Mouse (Mus musculus) lung, postnatal 25 days (tissue): ENCODE data around the gene Susd3.

Source experiments
- DNase-seq: peaks from one replicate; pipeline ENCODE4 v3.0.0; 2022; ENCODE audit warnings: low spot score

Susd3 gene

DNA sequence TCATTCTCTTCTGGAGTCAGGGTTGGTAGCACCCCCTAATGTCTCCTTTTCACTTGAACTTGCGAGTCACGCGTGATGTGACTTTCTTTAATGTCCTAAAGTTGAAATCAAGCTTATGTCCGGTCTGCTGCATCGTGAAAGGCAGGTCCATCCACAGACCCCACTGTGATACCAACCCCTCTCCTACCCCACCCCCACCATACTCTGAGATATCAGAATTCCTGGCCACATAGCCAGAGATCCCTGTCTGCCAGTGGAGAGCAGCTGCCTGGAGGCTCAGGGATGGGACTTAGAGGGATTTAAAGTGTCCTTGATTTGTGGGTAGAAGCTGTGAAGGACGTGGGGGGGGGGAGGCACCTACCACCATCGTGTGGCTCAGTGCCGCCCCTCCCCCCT is at the start of gene Susd3:
Susd3 (minus strand) TSS at position 240 of the 396 bp plus-strand sequence.
- DNase-seq = no peak

- no peak for DNase-seq
Observed at GRCm38 (mm10) chr13:49296270-49296669, 47.8 kb upstream of the Susd3 start.

GRCm38 (mm10) chr13:49294108-49294507 is 45.6 kb upstream of the Susd3 start:
- DNase-seq = no peak

- DNase-seq = no peak
Observed at GRCm38 (mm10) chr13:49291949-49292348, 43.4 kb upstream of the Susd3 start.

GRCm38 (mm10) chr13:49291398-49291797 is 42.9 kb upstream of the Susd3 start:
- DNase-seq = no peak

GRCm38 (mm10) chr13:49287224-49287623 is 38.7 kb upstream of the Susd3 start:
- no peak for DNase-seq

DNA sequence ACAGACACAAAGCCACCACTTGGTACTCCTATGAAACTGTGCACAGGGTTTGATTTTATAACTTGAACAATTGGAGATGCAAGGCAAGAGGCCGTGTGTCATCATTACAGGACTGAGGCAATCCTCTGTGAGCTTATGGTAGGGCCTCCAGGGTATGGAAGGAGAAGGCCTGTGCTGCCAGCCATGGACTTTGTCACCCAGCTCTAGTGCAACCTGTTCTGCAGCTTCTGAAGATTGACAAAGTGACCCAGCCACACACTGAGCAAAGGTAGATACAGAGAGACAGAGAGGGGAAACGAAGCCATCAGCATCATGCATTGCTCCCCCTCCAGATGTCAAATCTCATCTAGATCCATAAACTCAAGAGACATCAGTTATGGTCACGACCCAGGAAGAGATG is 38.2 kb upstream of the Susd3 start:
- DNase-seq = no peak

- no peak for DNase-seq
Observed at GRCm38 (mm10) chr13:49283686-49284085, 35.2 kb upstream of the Susd3 start.

DNA sequence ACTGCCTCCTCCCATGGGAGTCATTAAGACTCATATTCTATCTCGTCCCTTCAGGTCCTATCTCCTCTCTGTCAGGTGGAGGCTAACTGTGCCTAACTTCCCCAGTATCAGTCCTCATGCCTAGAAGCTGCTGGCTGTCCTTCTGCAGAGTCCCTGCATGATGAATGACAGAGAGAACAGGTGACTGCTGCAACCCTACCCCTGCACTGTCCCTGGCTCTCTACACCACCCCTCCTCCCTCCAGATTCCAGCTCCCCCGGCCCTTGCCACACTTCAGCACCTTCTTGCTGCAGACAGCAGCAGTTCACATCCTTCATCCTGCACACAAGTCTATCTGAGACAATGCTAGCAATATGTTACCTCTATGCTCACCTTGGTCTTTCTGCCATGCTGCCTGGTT is 33.7 kb upstream of the Susd3 start:
- no peak for DNase-seq

DNA sequence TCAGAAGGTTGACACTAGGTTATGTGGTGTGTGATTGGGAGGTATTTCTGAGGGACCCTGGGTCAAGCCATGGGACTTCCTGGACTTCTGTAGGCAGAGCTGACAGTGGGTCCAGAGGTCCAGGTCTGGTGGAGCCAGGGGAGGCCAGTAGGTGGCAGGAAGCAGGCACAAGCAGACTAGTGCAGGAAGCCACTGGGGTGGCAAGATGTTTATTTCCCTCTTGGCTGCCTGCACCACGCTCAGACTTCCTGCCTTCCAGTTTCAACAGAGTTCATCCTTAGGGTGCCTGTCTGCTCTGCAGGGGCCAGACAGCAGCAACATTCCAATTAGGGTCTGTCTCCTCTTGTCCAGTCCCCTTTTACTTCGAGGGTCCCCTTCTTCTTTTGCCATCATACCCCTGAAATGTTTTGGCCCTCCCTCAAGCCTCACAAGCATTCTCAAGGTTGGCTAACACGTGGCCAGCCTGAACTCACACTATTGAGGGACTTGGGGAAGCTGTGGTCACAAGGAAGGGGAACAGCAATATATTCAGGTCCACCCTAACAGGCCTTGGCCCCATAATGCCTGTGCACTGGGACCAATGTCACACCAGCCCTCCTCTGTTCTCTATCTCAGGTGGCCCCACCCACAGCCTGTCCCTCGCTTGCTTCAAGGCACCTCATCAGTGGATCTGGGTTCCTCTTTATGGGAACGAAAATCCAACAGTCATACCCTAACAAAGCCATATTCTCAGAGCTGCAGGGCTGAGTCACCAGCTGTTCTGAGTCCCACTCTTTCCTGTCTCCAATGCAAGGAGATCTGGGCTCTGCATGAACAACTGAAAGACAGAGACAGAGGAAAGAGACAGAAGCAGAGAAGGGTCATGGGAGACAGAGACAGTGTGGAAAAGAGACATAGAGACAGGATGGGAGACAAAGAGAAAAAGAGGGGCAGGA is 23.6 kb upstream of the Susd3 start:
- DNase-seq = peak; percentile 48

DNA sequence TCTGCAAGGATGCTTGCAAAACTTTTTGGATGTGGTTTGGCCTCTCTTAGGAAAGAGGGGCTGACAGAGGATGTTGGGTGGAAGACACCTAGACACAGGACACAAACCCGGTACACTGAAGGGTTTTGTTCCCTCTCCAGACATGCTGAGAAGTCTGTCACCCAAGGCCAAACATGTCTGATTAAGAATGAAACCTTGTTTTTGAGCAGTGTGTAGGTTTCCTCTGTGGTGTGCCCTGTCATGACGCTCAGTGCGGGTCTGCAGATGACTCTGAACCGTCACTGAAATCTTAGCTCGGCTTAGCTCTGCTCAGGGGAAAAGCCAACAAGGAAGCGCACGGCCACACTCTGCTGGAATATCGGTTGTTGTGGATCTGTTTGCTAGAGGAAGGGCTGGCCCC is 22.0 kb upstream of the Susd3 start:
- DNase-seq = no peak

DNA sequence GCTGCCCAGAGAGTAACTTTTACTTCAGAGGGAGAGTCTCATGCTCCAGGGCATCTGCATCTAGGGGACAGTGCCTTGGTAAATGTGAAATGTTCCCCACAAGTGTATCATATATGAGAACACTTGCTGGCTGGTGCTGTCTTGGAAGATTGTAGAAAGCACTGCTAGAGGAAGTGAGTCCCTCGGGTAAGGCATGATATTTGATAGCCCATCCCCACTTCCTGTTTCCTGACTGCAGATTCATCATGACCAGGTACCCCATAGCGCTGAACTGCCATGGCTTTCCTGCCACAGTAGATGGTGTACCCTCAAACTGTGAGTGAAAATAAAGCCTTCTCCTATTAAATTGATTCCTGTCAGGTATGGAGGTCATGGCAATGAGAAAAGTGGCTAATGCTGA is 19.1 kb upstream of the Susd3 start:
- no peak for DNase-seq

GRCm38 (mm10) chr13:49260036-49260722 is 11.7 kb upstream of the Susd3 start:
- DNase-seq = no peak

GRCm38 (mm10) chr13:49257819-49258313 is 9.4 kb upstream of the Susd3 start:
- no peak for DNase-seq

DNA sequence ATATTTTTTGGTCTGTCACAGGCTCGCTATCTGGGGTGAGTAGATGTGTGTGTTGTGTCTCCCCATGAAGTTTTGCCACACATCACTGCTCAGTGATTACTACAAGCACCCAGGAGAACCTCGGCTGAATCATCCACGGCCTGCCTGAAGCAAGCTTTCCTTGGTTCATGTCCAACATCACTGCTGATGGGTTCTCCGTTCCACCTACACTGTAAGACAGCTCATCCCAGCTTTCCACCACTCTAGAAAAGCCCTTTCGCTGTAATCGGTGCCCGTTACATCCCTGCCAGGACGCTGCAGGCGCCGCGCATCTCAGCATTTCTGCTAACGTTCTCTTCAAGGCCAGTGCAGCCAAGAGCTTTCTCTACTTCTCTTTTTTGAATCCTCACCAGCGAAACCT is 4.2 kb upstream of the Susd3 start:
- no peak for DNase-seq

DNA sequence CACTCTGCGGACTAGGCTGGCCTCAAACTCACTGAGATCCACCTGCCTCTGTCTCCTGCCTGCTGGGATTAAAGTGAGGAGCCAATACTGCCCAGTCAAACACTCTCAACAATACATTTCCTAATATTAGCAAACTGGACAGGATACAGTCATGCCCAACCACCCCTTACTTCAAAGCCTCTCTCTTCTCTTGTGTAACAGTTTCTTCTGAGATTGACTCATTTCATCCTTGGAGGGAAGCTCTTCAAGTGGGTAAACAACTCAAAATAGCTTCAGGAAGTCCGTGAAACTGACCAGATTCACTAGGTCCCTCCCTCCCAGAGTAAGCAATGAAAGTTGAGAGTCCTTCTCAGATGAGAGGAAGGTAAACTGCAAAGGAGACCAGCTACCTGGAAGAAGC is 3.6 kb upstream of the Susd3 start:
- DNase-seq = no peak

GRCm38 (mm10) chr13:49250716-49251517 is 2.4 kb upstream of the Susd3 start:
- DNase-seq = no peak

DNA sequence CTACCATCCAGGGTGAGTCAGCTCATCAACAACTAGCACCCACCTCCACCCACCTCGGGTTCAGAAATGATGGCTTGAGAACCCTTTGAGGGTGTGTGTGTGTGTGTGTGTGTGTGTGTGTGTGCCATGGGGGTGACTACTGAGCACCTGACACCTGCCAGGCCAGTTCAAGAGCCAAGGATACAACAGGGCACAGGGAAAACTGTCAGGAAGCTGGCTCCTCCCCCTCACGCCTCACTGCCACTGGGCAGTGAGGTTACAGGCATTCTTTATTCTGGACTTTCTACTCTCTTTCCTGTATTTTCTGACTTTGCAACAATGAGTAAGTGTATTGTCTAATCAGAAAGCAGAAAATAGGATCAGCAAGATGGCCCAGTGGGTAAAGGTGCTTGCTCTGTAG is 1.1 kb upstream of the Susd3 start:
- DNase-seq = no peak

DNA sequence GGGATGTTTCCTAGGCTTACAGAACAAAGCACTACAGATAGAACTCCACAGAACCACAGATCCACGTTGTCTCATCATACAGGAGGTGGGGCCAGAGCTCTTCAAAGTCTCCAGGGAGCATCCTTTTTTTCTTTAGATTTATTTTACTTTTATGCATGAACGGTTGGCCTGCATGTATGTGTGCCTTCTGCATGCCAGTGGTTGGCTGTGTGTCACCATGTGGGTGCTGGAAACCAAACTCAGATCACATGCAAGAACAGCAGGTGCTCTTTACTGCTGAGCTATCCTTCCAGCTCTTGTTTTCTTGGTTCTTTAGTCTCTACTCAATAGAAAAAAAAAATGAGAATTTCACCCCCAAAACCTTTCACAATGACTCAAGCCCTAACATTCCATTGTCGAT is 417 bp upstream of the Susd3 start:
- no peak for DNase-seq

DNA sequence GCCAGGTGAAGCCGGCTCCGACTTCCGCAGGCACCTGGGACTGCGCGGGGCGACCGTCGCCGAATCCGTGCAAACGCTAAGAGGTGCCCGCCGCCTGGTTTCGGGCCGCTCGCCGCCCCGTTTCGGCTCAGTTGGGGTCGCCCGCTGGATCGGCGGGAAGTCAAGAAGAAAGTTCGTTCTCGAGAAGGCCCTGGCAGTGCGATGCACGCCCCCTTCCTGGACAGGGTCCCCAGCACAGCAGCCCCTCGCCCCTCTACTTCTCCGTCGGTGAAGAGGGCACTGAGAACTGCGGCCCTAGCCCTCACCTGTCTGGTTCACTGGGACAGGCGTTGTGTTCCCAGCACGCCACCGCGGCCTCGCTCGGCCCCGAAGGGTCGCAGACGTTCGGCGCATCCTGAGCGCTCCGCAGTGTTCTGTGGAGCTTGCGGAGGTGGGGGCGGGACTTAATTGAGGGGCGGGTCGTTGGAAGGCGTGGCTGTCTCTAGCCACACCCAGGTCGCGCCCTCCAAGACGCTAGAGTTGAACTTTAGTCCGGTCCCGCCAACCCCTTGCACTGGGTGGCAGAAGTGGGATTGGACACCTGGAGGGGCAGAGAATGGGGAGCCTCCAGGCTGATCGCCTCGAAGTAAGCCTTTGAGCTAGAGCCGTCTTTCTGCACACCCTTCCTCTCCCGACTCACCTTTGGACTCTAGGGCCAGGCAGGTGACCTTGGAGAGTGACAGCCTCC is 603 bp downstream of the Susd3 start:
- DNase-seq = no peak

- no peak for DNase-seq
Observed at GRCm38 (mm10) chr13:49247232-49247739, 1.2 kb downstream of the Susd3 start.
